Mouse (Mus musculus): Measurements from ENCODE around the gene Clp1. TPM values are rescaled to one million over a fixed set of nuclear protein-coding genes. Genes with fewer than 3 reads are reported as not detected.

The Clp1 gene
- total RNA-seq, 2 experiments from 2014 or later: 8.1 to 8.8 TPM

DNA sequence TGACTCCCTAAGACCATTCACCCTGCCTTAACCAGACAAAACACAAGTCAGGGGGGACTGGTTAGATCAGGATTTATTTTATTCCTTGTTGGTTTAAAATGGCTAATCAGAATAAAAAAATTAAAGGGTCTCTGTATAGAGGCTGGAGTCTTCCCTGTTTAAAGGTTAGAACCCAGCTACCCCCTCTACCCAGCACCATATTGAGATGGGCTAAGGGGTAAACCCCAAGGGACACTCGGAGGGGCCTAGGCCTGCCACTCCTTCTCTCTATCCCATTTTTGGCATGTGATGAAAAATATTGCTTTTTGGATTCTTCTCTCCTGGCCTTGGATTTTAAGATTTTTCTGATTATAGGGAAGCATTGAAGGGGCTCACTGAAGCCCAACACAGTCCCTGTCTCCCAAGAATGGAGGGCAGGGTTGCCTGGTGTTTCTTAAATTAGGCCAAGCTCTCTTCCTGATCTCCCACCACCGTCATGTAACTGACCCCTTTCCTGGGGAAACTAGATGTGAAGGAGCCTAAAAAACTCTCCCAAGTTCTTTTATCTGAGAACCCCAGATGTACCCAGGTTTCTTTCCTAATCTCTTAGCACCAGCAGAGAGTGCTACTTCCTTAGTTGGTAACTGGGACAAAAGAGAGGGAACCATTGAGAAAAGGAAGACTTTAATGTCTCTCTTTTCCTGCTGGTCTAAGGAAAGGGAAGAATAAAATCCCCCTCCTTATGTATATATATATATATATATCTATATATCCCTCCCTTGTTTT lies 38.9 kb downstream of the Clp1 start:
- no peak overlapping the region for H3K4me3 ChIP-seq
- DNase-seq (ENCODE audit: low spot score in 2 of 2): no peak
- H3K27ac ChIP-seq: no peak overlapping the region
- no peak for TF ChIP-seq CTCF (conservative IDR thresholded peaks at IDR 0.05)

DNA sequence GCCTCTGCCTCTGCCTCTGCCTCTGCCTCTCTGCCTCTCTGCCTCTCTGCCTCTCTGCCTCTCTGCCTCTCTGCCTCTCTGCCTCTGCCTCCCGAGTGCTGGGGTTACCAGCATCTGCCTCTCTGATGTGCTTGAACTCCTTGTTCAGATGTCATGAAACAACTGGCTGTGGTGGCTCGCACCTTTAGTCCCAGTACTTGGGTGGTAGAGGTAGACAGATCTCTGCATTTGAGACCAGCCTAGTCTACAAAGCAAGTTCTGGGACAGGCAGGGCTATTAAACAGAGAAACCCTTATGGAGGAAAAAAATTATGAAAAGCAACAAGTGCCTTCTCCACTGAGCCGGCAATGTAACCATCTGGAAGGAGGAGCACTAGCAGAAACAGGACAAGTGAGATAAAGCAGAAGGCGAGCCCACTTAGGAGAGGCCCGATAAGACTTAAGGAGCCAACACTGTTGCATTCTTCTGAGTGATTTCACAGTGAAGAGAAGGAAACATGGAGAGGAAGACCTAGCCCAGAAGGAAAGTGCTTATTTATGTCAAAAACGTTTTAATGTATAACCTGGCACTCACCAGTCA lies 44.5 kb downstream of the Clp1 start:
- no peak for DNase-seq (ENCODE audit: low spot score in 2 of 2)
- H3K27ac ChIP-seq: no peak overlapping the region
- TF ChIP-seq CTCF (conservative IDR thresholded peaks at IDR 0.05): no peak
- H3K4me3 ChIP-seq: no peak overlapping the region

DNA sequence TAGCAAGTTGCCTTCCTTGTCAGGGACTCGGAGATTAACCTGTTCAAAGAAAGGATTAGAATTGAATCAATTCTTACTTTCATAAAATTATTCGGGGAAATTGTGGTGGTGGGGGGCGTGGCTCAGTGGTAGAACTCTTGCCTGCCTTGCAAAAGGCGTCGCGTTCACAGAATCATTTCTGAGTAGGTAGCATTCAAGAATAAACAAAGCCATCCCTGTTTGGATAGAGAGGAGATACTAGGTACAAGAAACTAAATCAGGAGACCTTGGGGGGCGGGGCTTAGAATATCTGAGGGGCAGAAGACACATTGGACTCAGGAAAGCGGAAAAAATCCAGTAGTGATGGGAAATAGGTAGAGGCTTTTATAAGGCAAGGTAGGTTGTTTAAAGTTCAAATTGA lies 48.1 kb downstream of the Clp1 start, which contains the start of gene Tmx2:
Gene Tmx2, minus strand, starts transcription at position 125 of the 400 bp plus-strand sequence.
- DNase-seq (ENCODE audit: low spot score in 2 of 2): no peak
- H3K4me3 ChIP-seq: peak within 1 kb of the TSS; percentile 97
- H3K27ac ChIP-seq: peak within 1 kb of the TSS; percentile 90
- TF ChIP-seq CTCF (conservative IDR thresholded peaks at IDR 0.05): no peak

DNA sequence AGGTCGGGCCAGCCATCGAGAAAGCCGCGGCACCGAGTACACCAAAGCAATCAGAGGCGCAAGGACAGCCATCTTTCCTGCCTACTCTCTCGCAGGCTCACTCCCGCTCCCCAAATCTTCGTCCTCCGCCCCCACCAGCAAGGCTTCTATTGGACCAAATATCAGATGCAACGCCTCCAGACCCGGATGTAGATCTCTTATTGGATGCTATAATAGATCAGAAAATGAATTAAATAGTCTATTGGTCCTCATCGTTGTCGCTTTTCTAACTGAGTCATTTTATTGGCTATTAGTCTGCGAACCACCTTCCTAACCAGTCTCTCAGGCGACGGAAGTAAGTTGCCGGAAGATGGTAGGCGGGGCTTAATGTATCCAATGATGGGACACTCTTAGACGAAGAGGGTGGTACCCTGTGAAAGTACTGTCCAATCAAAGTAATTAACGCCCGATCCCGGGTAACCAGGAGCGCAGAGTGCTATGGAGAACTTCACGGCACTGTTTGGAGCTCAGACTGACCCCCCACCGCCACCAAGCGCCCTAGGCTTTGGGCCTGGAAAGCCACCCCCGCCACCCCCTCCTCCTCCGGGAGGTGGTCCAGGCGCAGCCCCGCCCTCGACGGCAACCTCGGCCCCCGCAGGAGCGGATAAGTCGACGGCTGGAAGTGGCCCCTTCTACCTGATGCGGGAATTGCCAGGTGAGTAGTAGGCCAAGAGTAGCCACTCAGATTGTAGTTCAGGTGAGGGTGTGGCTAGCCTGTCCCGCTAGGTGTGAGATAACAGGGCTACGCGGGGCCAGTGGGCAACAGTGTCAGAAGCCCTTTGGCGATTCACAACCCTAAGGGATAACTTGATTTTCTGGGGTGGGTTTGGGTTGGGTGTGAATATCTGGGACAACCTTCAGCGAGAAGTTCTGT lies 48.9 kb downstream of the Clp1 start, which contains the start of the genes Gm28635 and Med19:
Gene Gm28635, minus strand, starts transcription at position 74 of the 913 bp plus-strand sequence.
Gene Med19, plus strand, starts transcription at position 435 of the 913 bp plus-strand sequence.
- peak within 1 kb of the TSS; percentile 90 for H3K27ac ChIP-seq
- peak; percentile 91 to 99 for DNase-seq (ENCODE audit: low spot score in 2 of 2)
- TF ChIP-seq CTCF (conservative IDR thresholded peaks at IDR 0.05): peak; percentile 1; the same call in 1 of the 2 replicates

DNA sequence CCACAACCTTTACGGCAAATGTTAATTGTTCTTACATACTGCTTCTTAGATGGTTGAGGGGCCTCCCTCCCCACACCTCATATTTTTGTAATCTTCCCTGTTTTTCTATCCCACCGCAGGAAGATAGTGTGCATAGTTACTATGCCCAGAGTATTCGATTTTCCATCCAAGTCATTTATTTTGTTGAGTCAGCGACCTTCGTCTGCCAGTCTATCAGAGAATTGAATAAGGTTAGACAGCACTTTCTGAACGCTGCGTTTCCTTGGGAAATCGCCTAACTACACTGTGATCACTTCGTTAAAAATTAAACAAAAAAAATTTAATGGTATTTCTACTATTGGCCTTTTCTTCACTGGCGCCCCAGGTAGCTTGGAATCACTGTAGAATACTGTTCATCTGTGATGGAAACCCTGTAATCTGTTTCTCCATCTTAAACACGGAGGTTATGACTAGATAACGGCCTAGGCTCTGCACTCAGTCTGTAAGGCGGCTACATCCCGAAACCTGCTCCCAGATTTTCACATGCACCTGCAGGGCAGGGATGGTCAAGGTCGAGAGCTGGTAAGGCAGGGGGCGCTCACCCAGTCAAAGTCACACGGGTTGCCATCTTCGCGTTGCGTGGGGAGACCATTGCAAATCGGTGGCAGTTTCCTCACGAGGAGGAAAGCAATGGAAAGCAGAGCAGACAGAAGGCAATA lies 49.7 kb downstream of the Clp1 start:
- peak; percentile 66 for TF ChIP-seq CTCF (conservative IDR thresholded peaks at IDR 0.05)
- Histone ChIP-seq H3K27ac (peak overlapping the region; percentile 90), H3K4me3 (peak overlapping the region; percentile 97)
- peak in 1 of 2 experiments; percentile 55 for DNase-seq (ENCODE audit: low spot score in 2 of 2)

More for the DNA sequence above, 48.9 kb downstream of the Clp1 start, which contains the start of the genes Gm28635 and Med19:
- peak within 1 kb of the TSS; percentile 97 for H3K4me3 ChIP-seq

Small RNAs within 50 kb of the gene (microRNA-seq; reads per million reads assigned to microRNA genes)
- 1,710 to 2,217 reads per million in 2 experiments for gene Mir130a

Other genes with a start within 250 kb of the Clp1 start
- gene Ctnnd1, start 76.6 kb downstream of the Clp1 start, total RNA-seq (2021): 10 to 100 TPM; 43.3 to 52.9 TPM
- not detected for gene Btbd18, start 68.3 kb downstream of the Clp1 start, total RNA-seq (2021)
- 10 to 100 TPM; 21.7 to 26.3 TPM for gene Selenoh, start 56.6 kb downstream of the Clp1 start, total RNA-seq (2021)
- 1 to 10 TPM; 3.3 to 9.9 TPM for gene Gm28635, start 49.3 kb downstream of the Clp1 start, total RNA-seq (2021)
- 10 to 100 TPM; 31.4 to 31.8 TPM for gene Med19, start 48.9 kb downstream of the Clp1 start, total RNA-seq (2021)
- gene Tmx2, start 48.2 kb downstream of the Clp1 start, total RNA-seq (2021): 100 to 1,000 TPM; 231 to 240 TPM
- 10 to 100 TPM; 37.4 to 38.1 TPM for gene Zdhhc5, start 12.2 kb downstream of the Clp1 start, total RNA-seq (2021)
- gene Ypel4, start 6.7 kb upstream of the Clp1 start, total RNA-seq (2021): 10 to 100 TPM; 90.0 to 93.4 TPM
- gene Gm19426, start 16.3 kb upstream of the Clp1 start, total RNA-seq (2021): 1 to 10 TPM; 1.6 to 2.5 TPM
- gene Serping1, start 48.1 kb upstream of the Clp1 start, total RNA-seq (2021): 1 to 10 TPM; 7.4 to 8.4 TPM
- 1 to 10 TPM; 6.0 to 6.1 TPM for gene Ube2l6, start 71.5 kb upstream of the Clp1 start, total RNA-seq (2021)
- not detected for gene Smtnl1, start 95.3 kb upstream of the Clp1 start, total RNA-seq (2021)
- 10 to 100 TPM; 48.7 to 57.5 TPM for gene Timm10, start 99.6 kb upstream of the Clp1 start, total RNA-seq (2021)
- under 1 TPM; 0.27 to 0.79 TPM for gene Slc43a1, start 111.5 kb upstream of the Clp1 start, total RNA-seq (2021)
- gene Rtn4rl2, start 159.4 kb upstream of the Clp1 start, total RNA-seq (2021): 10 to 100 TPM; 85.9 to 88.8 TPM
- under 1 TPM; 0.61 to 0.84 TPM for gene Slc43a3, start 209.2 kb upstream of the Clp1 start, total RNA-seq (2021)

All from layer of hippocampus, adult 2 months (tissue).